Mouse (Mus musculus) brain, embryonic 18.5 days (tissue): Measurements from ENCODE around the gene Slc46a2.

Experiments
- DNase-seq: peaks from one replicate; pipeline ENCODE4 v3.0.0-alpha.2; 2012; ENCODE audit warnings: low read depth, low spot score

Slc46a2 gene

GRCm38 (mm10) chr4:59891723-59892416 is 23.0 kb downstream of the Slc46a2 start:
- no peak for DNase-seq

GRCm38 (mm10) chr4:59890086-59890600 is 24.7 kb downstream of the Slc46a2 start:
- DNase-seq = no peak

GRCm38 (mm10) chr4:59888014-59888413 is 26.8 kb downstream of the Slc46a2 start:
- DNase-seq = no peak

DNA sequence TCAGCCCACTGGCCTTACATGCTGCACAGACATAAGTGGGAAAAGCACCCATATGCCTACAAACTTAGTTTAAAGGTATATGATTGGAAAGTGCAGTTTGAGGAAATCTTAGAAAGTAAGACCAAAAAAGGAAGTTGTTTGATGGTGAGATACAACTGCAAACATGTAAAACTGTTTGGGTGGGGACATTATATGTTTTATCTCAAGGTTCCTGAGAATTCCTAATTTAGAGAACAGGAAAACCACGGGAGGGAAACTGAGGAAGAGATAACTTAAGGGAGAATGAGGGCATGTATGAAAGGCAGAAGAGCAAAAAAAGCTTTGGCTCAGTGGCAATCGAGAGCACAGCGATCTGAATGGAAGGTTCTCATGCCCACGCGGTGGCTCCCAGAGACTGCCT is 27.8 kb downstream of the Slc46a2 start:
- no peak for DNase-seq

GRCm38 (mm10) chr4:59886281-59886680 is 28.6 kb downstream of the Slc46a2 start:
- no peak for DNase-seq

DNA sequence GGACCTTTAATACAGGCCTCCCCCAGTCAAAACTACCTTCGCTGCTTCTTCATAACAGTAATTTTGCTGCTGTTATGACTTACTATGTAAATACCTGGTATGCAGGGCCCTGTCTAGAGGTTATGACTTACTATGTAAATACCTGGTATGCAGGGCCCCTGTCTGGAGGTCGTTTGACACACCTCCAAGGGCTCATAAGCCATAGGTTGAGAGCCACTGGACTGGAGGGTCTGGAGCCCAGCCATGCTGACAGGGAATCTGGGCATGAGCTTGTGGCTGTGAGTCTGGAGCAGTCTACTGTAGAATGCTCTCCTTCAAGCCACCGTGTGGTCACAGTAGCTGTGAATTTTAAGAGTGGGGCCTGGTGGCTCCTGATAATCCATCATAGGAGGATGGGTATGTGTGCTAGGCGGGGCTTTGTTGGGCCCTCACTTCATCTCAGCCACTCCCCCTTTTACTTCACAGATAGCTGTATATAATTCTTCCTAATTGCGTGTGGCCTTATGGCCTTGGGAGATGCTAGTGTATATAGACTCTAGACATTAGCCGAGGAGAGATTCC is 30.6 kb downstream of the Slc46a2 start:
- no peak for DNase-seq

- no peak for DNase-seq
Observed at GRCm38 (mm10) chr4:59881210-59881609, 33.6 kb downstream of the Slc46a2 start.

DNA sequence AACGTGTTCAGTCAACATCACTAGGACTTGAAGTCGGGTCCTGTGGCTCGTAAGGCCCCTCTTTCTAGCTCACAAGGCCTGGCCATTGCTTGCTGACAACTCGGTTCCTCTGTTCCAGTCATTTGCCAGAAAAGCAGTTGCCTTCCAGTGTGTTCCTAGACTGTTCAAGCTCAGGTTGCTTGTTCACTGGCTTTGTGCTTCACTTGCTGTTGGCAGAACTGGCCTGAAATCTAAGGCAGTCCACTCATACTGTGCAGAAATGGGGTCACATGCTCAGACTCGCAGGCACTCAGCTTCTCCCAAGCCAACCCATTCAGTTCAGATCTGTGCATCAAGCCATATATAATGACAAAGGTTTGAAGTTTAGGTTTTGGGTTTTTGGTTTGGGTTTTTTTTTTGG is 34.1 kb downstream of the Slc46a2 start:
- DNase-seq = no peak

- no peak for DNase-seq
Observed at GRCm38 (mm10) chr4:59879444-59879843, 35.4 kb downstream of the Slc46a2 start.

DNA sequence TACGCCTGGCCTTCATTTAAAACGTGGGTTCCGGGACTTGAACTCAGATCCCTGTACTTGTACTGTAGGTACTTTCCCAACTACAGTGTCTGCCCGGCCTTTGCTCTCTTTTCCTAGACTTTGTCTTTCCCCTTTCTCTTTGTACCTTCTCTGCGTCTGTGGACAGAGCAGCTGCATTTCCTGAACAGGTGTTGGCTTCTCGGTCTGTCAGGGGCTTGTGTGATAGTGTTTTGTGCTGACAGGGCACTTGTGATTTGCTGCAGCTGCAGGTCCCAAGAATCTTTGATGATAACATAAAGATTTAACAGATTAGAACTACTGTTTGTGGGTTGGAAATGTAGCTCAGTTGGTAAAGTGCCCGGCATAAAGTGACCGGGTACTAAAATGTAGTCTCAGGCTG is 36.3 kb downstream of the Slc46a2 start:
- no peak for DNase-seq

- no peak for DNase-seq
Observed at GRCm38 (mm10) chr4:59877025-59877424, 37.8 kb downstream of the Slc46a2 start.

- no peak for DNase-seq
Observed at GRCm38 (mm10) chr4:59876570-59876969, 38.3 kb downstream of the Slc46a2 start.

- DNase-seq = no peak
Observed at GRCm38 (mm10) chr4:59873830-59874229, 41.0 kb downstream of the Slc46a2 start.

- DNase-seq = no peak
Observed at GRCm38 (mm10) chr4:59873240-59873639, 41.6 kb downstream of the Slc46a2 start.

DNA sequence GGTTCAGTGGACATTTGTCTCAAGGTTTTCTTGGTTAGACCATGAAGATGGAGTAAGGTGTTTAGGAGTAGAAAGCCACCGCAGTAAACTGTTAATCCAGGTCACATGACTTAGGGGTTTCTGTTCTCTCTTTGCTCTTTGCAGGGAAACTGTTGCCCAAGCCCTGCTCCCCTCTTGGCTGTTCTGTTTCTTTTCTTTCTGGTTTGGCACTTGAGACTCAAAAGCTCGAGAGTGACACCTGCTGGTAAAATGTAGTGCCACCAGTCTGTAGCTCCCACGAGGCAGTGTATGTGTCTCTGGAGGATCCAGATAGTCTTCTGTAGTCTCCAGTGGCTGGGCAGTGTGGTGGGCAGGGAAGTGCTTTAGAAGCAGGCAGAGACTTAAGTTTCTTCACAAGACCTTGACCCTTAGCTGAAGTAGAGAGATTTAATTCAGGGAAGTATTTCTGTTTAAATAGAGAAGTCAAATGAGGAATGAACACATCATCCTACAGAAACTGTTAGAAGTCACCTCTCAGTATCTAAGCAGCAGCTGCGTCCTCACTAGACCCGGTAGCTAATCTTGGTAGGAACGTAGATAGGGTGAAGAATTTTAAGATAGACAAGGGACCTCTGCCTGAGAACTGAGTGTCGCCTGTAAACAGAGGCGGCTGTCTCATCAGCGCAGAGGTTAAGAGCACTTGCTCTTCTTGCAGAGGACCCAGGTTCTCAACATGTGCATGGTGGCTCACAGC is 43.8 kb downstream of the Slc46a2 start:
- peak; percentile 60 for DNase-seq

DNA sequence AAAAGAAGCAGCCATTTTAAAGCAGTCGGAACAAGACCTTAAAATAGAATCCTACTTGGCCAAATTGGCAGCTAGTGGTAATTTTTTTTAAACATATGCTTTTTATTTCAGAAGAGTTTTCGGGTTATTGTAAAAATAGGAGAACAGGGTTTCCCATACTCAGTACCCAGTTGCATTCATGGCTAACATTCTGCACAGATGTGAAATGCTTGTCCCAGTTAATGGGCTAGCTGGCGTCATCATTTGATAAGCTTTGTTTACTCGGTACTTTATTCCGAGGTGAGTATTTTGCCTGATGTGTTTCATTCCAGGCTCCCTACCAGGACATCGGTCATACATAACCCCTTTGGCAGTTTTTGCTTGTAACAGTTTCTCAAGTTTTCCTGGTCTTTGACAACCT is 44.4 kb downstream of the Slc46a2 start:
- no peak for DNase-seq

GRCm38 (mm10) chr4:59869488-59870057 is 45.3 kb downstream of the Slc46a2 start:
- peak; percentile 42 for DNase-seq

GRCm38 (mm10) chr4:59868086-59868485 is 46.8 kb downstream of the Slc46a2 start:
- DNase-seq = no peak

DNA sequence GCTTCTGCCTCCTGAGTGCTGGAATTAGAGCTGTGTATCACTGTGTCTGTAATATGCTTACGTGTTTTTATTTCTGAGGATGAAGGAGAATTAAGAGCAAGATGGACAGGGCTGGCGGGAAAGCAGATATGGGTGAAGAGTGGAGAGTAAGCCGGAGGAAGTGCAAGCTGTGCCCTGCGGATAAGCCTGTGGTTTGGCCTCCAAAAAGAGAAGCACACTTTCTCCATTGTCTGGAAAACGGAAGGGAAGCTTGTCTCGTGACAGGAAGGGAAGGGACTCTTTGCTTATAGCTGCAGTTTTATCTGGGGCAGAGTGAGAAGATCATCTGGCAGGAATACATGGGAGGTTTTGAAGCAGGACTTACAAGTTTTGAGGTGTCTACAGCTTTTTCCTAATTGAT is 51.0 kb downstream of the Slc46a2 start:
- DNase-seq = no peak

- no peak for DNase-seq
Observed at GRCm38 (mm10) chr4:59862335-59862734, 52.5 kb downstream of the Slc46a2 start.

DNA sequence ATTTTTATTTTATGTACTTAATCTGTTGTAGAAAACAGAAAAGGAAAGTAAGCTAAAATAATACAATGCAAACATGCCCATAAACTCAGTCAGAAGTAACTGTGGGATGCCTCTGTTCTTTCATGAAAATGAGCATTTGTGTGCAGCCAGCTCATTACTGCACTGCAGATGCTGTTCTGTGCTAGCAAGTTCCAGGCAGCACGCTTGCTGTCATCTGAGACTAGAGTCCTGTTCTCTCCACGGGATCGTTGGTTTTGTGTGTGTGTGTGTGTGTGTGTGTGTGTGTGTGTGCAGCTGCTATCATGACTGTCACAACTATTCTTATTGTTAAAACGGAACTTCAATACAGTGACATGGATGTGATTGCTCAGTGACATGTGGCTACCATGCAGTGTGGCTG is 53.0 kb downstream of the Slc46a2 start:
- no peak for DNase-seq

GRCm38 (mm10) chr4:59860431-59860830 is 54.4 kb downstream of the Slc46a2 start:
- DNase-seq = no peak
